Mouse (Mus musculus): ENCODE data around the gene Ctu2.

The Ctu2 gene

DNA sequence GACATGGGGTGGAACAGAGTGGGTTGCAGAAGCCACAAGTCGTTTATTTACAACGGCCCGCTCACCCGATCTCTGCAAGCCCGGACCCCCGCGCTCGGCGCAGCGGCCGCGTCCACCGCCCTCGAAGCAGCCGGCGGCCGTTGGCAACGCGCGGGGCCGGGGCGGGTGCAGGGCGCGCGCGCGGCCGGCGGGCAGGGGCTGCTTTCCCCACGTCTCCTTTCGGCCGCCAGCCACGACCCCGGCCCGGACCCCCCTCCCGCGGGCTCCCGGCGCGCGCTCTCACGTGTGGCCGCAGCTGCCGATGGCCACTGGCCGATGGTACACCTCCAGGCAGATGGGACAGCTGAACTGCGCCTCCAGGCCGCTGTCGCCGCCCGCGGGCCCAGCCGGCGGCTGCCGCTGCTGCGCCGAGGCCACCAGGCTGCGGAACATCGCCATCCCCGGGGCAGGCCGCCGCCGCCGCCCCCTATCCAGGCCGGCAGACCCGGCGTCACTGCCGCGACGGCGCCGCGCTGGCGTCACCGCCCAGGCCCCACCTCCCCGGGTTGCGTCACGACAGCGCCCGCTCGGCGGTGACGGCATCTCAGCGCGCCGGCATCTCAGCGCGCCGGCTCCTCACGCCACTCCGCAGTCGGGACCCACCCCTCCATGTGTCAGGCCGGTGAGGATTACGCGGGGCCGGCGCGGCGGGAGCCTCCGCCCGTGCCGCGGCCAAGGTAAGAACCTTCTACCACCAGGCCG lies at the start of gene Ctu2, which contains the start of gene Rnf166:
Gene Ctu2, plus strand, starts transcription at position 564 of the 741 bp plus-strand sequence.
Gene Rnf166, minus strand, starts transcription at position 485 of the 741 bp plus-strand sequence.
- peak; percentile 87 for DNase-seq

- DNase-seq = no peak
Observed at GRCm38 (mm10) chr8:122426145-122426544, 49.8 kb upstream of the Ctu2 start.

DNA sequence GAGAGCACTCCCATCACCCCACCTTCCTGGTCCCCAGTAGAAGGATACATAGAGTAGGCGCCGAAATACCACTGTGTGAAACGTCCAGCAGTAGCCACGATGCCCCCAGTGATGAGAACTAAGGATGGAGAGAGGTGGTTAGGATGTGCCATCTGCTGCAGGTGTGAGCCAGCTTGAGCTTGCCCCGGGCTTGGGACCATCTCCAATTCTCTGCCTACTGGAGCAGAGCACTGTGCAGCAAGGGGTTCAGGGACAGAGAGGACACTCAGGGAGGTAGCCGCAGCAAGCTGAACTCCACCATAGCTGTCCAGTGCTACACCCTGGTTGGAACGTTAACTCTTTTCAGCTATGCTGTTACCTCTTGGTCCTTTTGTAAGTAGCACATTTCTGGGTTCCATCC lies 48.3 kb upstream of the Ctu2 start:
- DNase-seq = no peak

- no peak for DNase-seq
Observed at GRCm38 (mm10) chr8:122428163-122428562, 47.8 kb upstream of the Ctu2 start.

GRCm38 (mm10) chr8:122430058-122430636 lies 45.8 kb upstream of the Ctu2 start:
- no peak for DNase-seq

- no peak for DNase-seq
Observed at GRCm38 (mm10) chr8:122430646-122431045, 45.3 kb upstream of the Ctu2 start.

- DNase-seq = no peak
Observed at GRCm38 (mm10) chr8:122431694-122432442, 44.1 kb upstream of the Ctu2 start.

DNA sequence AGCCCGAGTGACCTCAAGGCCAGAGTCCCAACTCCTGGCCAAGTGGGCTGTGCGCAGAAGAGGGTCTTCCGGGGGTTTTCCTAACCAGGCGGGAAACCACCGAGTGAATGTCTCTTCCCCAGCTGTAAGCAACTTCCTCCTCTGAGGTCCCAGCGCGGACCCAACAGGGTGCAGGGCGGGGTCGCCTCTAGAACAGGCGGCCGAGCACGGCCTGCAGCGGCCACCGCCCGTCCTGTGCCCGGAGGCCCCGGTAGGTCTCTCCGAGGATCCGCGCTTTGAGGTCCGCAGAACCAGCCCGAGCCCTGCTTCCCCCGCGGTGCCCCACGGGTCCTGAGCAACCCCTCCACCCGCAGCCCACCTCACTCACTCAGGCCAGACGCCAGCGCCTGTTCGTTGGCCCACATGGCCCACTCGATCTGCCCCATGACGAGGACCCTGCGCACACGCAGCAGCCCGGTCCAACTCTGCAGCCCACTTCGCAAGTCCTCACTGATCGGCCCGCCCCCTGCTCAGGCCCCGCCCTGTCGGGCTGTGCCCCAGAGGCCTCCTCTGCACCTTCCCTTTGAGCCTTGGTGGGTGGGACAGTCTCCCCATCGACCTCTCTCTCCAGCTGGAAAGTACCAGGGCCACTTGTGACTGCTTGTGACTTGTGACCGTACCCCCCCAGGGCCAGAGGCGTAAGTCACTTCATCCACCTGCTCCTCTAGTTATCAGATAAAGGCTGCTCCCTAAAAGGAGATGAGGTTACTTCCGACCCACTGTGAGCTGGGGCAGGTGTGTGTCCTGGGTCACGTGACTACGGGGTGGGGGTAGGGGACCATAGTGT lies 43.3 kb upstream of the Ctu2 start, which contains the start of gene Cyba:
Gene Cyba, minus strand, starts transcription at position 488 of the 826 bp plus-strand sequence.
- no peak for DNase-seq

GRCm38 (mm10) chr8:122433269-122433905 lies 42.6 kb upstream of the Ctu2 start:
- DNase-seq = no peak

- DNase-seq = no peak
Observed at GRCm38 (mm10) chr8:122435375-122435774, 40.6 kb upstream of the Ctu2 start.

GRCm38 (mm10) chr8:122436146-122436545 lies 39.8 kb upstream of the Ctu2 start:
- DNase-seq = no peak

GRCm38 (mm10) chr8:122436586-122437125 lies 39.3 kb upstream of the Ctu2 start:
- DNase-seq = no peak

DNA sequence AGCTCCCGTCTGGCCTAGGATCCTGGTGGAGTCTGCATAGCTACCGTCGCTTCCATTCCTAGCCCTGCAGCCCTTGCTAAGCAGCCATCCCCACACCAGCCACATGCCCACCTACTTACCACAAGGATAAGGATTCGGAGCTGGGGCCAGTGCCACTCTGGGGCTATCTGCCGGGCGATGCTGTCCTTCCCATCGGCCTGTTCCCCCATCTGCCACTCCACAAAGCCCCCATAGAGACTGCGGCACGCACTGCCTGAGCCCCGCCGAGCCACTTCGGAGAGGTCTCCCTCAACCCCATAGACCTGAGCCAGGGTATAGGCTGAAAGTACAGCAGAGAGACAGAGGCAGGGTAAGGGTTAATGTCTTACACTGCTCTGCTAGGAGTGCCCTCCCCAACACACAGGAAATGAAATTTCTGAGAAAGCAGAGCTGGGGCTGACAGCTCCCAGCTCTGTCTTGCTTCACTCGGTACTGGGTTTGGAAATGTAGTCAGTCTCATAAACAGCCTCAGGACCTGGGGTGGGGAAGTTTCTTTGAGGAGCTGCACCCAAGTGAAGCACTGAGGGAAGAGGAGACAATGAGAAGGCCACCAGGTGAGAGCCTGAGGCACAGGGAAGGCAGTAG lies 38.1 kb upstream of the Ctu2 start:
- DNase-seq = no peak

- DNase-seq = peak; percentile 76
Observed at GRCm38 (mm10) chr8:122439336-122439735, 36.6 kb upstream of the Ctu2 start.

DNA sequence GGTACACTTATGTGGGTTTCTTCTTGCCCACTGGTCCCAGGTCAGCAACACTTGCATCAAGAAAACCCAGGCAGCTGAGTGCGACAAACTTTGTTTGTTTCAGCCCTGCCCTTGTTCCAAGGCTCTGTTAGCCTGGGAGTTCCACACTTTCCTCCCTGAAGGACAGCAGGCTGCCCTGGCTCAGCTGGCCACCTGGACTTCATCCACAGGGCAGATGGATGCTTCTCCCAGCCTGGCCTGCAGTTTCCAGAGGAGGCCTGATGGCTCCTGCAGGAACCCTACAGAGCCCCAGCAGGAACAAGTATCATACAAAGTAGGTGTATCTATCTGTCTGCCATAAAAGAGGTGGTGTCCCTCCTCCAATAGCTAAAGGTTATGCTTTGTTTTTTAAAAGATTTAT lies 34.6 kb upstream of the Ctu2 start:
- DNase-seq = no peak

- DNase-seq = no peak
Observed at GRCm38 (mm10) chr8:122442356-122442755, 33.6 kb upstream of the Ctu2 start.

GRCm38 (mm10) chr8:122442781-122443180 lies 33.2 kb upstream of the Ctu2 start:
- no peak for DNase-seq

DNA sequence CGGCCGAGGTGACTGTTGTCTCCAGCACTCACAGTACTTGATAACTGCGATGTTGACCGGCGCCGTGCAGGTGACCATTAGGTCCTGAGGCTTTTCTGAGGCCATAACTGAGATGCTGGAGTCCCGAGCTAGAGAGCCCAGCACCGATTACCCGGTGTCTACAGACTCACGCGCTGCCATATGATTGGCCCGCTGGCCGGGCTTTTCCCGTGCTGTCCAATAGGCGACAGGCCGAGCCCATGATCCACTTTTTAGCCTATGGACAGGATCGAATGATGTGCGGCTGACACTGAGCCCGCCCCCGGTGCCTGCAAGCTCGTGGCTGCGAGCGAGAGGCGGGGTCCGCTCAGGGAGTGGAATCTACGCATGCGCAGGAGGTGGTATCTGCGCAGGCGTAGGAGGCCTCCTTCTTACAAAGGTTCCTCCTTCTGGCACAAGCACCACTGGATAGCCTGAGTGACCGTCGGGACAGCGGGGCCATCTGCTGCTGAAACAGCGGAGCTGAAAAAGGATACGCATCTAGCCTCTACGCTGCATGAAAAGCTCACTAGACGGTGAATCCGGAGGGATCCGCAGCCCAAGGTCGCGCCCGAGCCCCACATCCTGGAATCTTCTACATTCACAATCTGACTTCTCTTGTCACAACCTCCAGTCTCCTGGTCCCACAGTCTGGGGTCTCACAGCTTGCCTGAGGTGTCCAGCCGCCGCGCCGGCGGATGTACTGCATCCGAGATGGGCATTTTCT lies 32.5 kb upstream of the Ctu2 start, which contains the start of gene Mvd:
Gene Mvd, minus strand, starts transcription at position 161 of the 745 bp plus-strand sequence.
- peak; percentile 100 for DNase-seq

- peak; percentile 73 for DNase-seq
Observed at GRCm38 (mm10) chr8:122444058-122444748, 31.7 kb upstream of the Ctu2 start.

- DNase-seq = no peak
Observed at GRCm38 (mm10) chr8:122445203-122445602, 30.7 kb upstream of the Ctu2 start.
